Mouse (Mus musculus) Muller cell, postnatal 12 days (primary cell): ENCODE data around the gene Rasgrp2.

Experiments used
- DNase-seq: peaks from one replicate; pipeline ENCODE4 v3.0.0-alpha.2; 2015; ENCODE audit errors: inconsistent ontology term

Gene Rasgrp2

GRCm38 (mm10) chr19:6407109-6407508 lies 8.0 kb downstream of the Rasgrp2 start:
- DNase-seq = no peak

GRCm38 (mm10) chr19:6407816-6408510 lies 8.8 kb downstream of the Rasgrp2 start:
- DNase-seq = no peak

- DNase-seq = no peak
These were observed 9.6 kb downstream of the Rasgrp2 start for GRCm38 (mm10) chr19:6408749-6409148.

GRCm38 (mm10) chr19:6409176-6409575 lies 10.0 kb downstream of the Rasgrp2 start:
- no peak for DNase-seq

- DNase-seq = no peak
These were observed 10.8 kb downstream of the Rasgrp2 start for GRCm38 (mm10) chr19:6409936-6410335.

GRCm38 (mm10) chr19:6412798-6413197 lies 13.7 kb downstream of the Rasgrp2 start:
- DNase-seq = no peak

- DNase-seq = no peak
These were observed 16.3 kb downstream of the Rasgrp2 start for GRCm38 (mm10) chr19:6415454-6415853.

- no peak for DNase-seq
These were observed 17.1 kb downstream of the Rasgrp2 start for GRCm38 (mm10) chr19:6416124-6416770.

- no peak for DNase-seq
These were observed 18.0 kb downstream of the Rasgrp2 start for GRCm38 (mm10) chr19:6416894-6417761.

- DNase-seq = peak; percentile 91
These were observed 19.2 kb downstream of the Rasgrp2 start, which contains the start of gene Nrxn2 for GRCm38 (mm10) chr19:6418233-6418879. Nrxn2 (plus strand) TSS chr19:6418731.

- DNase-seq = no peak
These were observed 20.0 kb downstream of the Rasgrp2 start for GRCm38 (mm10) chr19:6418984-6419692.

- no peak for DNase-seq
These were observed 20.7 kb downstream of the Rasgrp2 start for GRCm38 (mm10) chr19:6419805-6420310.

- no peak for DNase-seq
These were observed 21.5 kb downstream of the Rasgrp2 start for GRCm38 (mm10) chr19:6420481-6421210.

- no peak for DNase-seq
These were observed 22.1 kb downstream of the Rasgrp2 start for GRCm38 (mm10) chr19:6421211-6421590.

- DNase-seq = no peak
These were observed 22.9 kb downstream of the Rasgrp2 start for GRCm38 (mm10) chr19:6422014-6422413.

- DNase-seq = no peak
These were observed 24.1 kb downstream of the Rasgrp2 start for GRCm38 (mm10) chr19:6423241-6423640.

GRCm38 (mm10) chr19:6424137-6424881 lies 25.2 kb downstream of the Rasgrp2 start:
- DNase-seq = no peak

GRCm38 (mm10) chr19:6425595-6425994 lies 26.5 kb downstream of the Rasgrp2 start:
- DNase-seq = no peak

GRCm38 (mm10) chr19:6426703-6427500 lies 27.8 kb downstream of the Rasgrp2 start:
- DNase-seq = peak; percentile 73
